ENCODE assay signal across 10 mouse cellular contexts in genomic region chr11:32604663-32605062, GRCm38 (mm10). TPM values are rescaled to one million over a fixed set of nuclear protein-coding genes. Genes with fewer than 3 reads are reported as not detected.
DNase-seq lines count a peak whose midpoint lies in the region; ATAC-seq and TF ChIP-seq lines count a peak whose summit lies in the region.
"Had no signal": no experiment of that assay in that cellular context is flagged by ENCODE, and none has a peak within 500 bp of the region (broad histone marks: within the 10 kb centered on the region; RNA-seq: fewer than 3 reads in every experiment).

No protein-coding gene starts in this region.

- H3K4me2 ChIP-seq in heart, embryonic 12.5 days = peak overlapping the region; percentile 15
- H3K4me2 ChIP-seq in lung, embryonic 16.5 days (ENCODE audit: low read depth, low read length) = no peak overlapping the region
- no peak overlapping the region for H3K4me2 ChIP-seq in forebrain, embryonic 13.5 days
- H3K4me2 ChIP-seq in myocyte (ENCODE audit: low read depth) = peak overlapping the region; percentile 73
- H3K4me2 ChIP-seq: liver, embryonic 13.5 days had no signal

- DNase-seq in heart, adult 8-10 months (ENCODE audit: low spot score) = no peak
- DNase-seq in lung, adult 18-20 months = no peak
- DNase-seq in layer of hippocampus, adult 9-10 months (ENCODE audit: low spot score) = no peak
- no peak for DNase-seq in gastrocnemius, postnatal 25 days
- DNase-seq: cerebellum, postnatal 14 days; liver, embryonic 13.5 days had no signal

- H3K27ac ChIP-seq in heart, embryonic 12.5 days (ENCODE audit: poor library complexity, severe bottlenecking) = peak overlapping the region; percentile 76
- peak overlapping the region; percentile 78 for H3K27ac ChIP-seq in lung, embryonic 16.5 days (ENCODE audit: low read length)
- peak overlapping the region; percentile 55 for H3K27ac ChIP-seq in forebrain, embryonic 13.5 days
- H3K27ac ChIP-seq: liver, embryonic 13.5 days had no signal

- WGBS in heart, embryonic 12.5 days = 42% methylated on average over 4 of the region's 4 CpGs
- 23% methylated on average over 4 of the region's 4 CpGs for WGBS in lung, embryonic 16.5 days
- 69% methylated on average over 4 of the region's 4 CpGs for WGBS in forebrain, embryonic 13.5 days

- H3K79me2 ChIP-seq in myocyte (ENCODE audit: control insufficient read depth, insufficient read depth) = no peaks in the 10 kb centered on the region

- no peak for TF ChIP-seq POLR2A in myocyte (IDR thresholded peaks at IDR 0.05; ENCODE audit: insufficient read length, low read depth)

- H3K27me3 ChIP-seq in heart, embryonic 12.5 days (replicated peaks) = no peaks in the 10 kb centered on the region
- H3K27me3 ChIP-seq in lung, embryonic 16.5 days (ENCODE audit: control insufficient read depth, insufficient read depth, low read depth, low read length) = no peaks in the 10 kb centered on the region
- no peaks in the 10 kb centered on the region for H3K27me3 ChIP-seq in forebrain, embryonic 13.5 days
- H3K27me3 ChIP-seq in myocyte (ENCODE audit: control insufficient read depth, insufficient read depth, insufficient read length) = no peaks in the 10 kb centered on the region
- H3K27me3 ChIP-seq: liver, embryonic 13.5 days had no signal

- no peak overlapping the region for H3ac ChIP-seq in myocyte (ENCODE audit: control insufficient read depth, insufficient read length)

- ATAC-seq in heart, embryonic 12.5 days (ENCODE audit: insufficient number of reproducible peaks, low FRiP score) = no peak
- ATAC-seq in lung, embryonic 16.5 days (ENCODE audit: low read depth) = no peak
- ATAC-seq in forebrain, embryonic 13.5 days = no peak; the same call in 1 of the 2 replicates

- no peak overlapping the region for H3K4me3 ChIP-seq in heart, embryonic 12.5 days
- H3K4me3 ChIP-seq in lung, embryonic 16.5 days (ENCODE audit: low read length) = no peak overlapping the region
- no peak overlapping the region for H3K4me3 ChIP-seq in forebrain, embryonic 13.5 days
- H3K4me3 ChIP-seq in myocyte = no peak overlapping the region
- H3K4me3 ChIP-seq: liver, embryonic 13.5 days had no signal

- no peaks in the 10 kb centered on the region for H3K9me3 ChIP-seq in heart, embryonic 12.5 days (replicated peaks)
- H3K9me3 ChIP-seq in lung, embryonic 16.5 days (ENCODE audit: control insufficient read depth, low read length) = no peaks in the 10 kb centered on the region
- no peaks in the 10 kb centered on the region for H3K9me3 ChIP-seq in forebrain, embryonic 13.5 days (replicated peaks)
- H3K9me3 ChIP-seq: liver, embryonic 13.5 days had no signal

- H3K9ac ChIP-seq in heart, embryonic 12.5 days = 0 out of 2 replicates have a peak overlapping the region, but pooled peaks have one; percentile 34
- 0 out of 2 replicates have a peak overlapping the region, but pooled peaks have one; percentile 10 for H3K9ac ChIP-seq in lung, embryonic 16.5 days (ENCODE audit: low read length)
- H3K9ac ChIP-seq in forebrain, embryonic 13.5 days = no peak overlapping the region
- H3K9ac ChIP-seq: liver, embryonic 13.5 days had no signal

- H3K36me3 ChIP-seq in heart, embryonic 12.5 days = 0 out of 2 replicates have a peak, but pooled peaks cover 5% of the 10 kb centered on the region
- no peaks in the 10 kb centered on the region for H3K36me3 ChIP-seq in lung, embryonic 16.5 days (ENCODE audit: control insufficient read depth, insufficient read depth, low read length)
- no peaks in the 10 kb centered on the region for H3K36me3 ChIP-seq in forebrain, embryonic 13.5 days (ENCODE audit: poor library complexity, severe bottlenecking)
- H3K36me3 ChIP-seq in myocyte (ENCODE audit: control insufficient read depth, insufficient read depth) = peaks cover 6% of the 10 kb centered on the region
- H3K36me3 ChIP-seq: liver, embryonic 13.5 days had no signal

- H3K4me1 ChIP-seq in heart, embryonic 12.5 days (replicated peaks) = peaks cover 31% of the 10 kb centered on the region
- H3K4me1 ChIP-seq in lung, embryonic 16.5 days (replicated peaks; ENCODE audit: control insufficient read depth, insufficient read depth, low read length) = peaks cover 23% of the 10 kb centered on the region
- peaks cover 22% of the 10 kb centered on the region for H3K4me1 ChIP-seq in forebrain, embryonic 13.5 days

TF ChIP-seq in myocyte, 11 proteins besides CTCF, POLR2A, EP300 and RAD21:
- TF ChIP-seq E2F4 (IDR thresholded peaks at IDR 0.05; ENCODE audit: insufficient read depth) (no peak), MYOG (IDR thresholded peaks at IDR 0.05; ENCODE audit: control insufficient read depth in 1 of 3, insufficient read depth in 1 of 3, insufficient read length in 2 of 3, low read depth in 2 of 3) (peak in 1 of 3 experiments; percentile 22)

RNA-seq across cellular contexts. Expression of gene Fbxw11, which starts 37.9 kb away (rescaled TPM):
- 76.0 and 79.2 TPM in 2 replicates for polyA plus RNA-seq in heart, embryonic 12.5 days (2016; fragmentation: Nextera tagmentation; extraction: Ambion mirVana)
- 10 to 100 TPM; 44.2 to 51.4 (median 46.2) TPM for total RNA-seq in heart, adult 8-10 months (2022)
- polyA plus RNA-seq in lung, embryonic 16.5 days (2015; fragmentation: Nextera tagmentation; extraction: Ambion mirVana) = 74.1 and 80.5 TPM in 2 replicates
- 99.2 and 108 TPM in 2 replicates for polyA plus RNA-seq in forebrain, embryonic 13.5 days (2015; fragmentation: Nextera tagmentation; extraction: Ambion mirVana)
- polyA plus RNA-seq in myocyte (2012; fragmentation: generic; extraction: Trizol) = 44.5 TPM
- total RNA-seq in gastrocnemius, postnatal 25 days (2021) = 10 to 100 TPM; 41.5 to 52.7 TPM

Comparison
In these comparisons a context has a peak if more than half of its experiments do, and no peak if none do; other contexts are left out.
1. H3K4me2 ChIP-seq: peak in heart, embryonic 12.5 days (single experiment) and myocyte (single experiment); none in lung, embryonic 16.5 days (single experiment) and forebrain, embryonic 13.5 days (single experiment).
2. Peak in every context shown above with its lines, with median percentiles within 50 percentile points of each other: H3K27ac ChIP-seq.